Mouse (Mus musculus) liver, adult 2 months (tissue): ENCODE data around the gene Nupl2. TPM values are rescaled to one million over a fixed set of nuclear protein-coding genes. Genes with fewer than 3 reads are reported as not detected.

Experiments
- DNase-seq: peaks from one replicate; pipeline ENCODE4 v3.0.0-alpha.2; 2011; ENCODE audit warnings: low read depth, low spot score; ENCODE audit errors: extremely low read depth
- H3K27ac ChIP-seq: fragments of 200-500 bp; replicated peaks from 2 replicates; pipeline ENCODE4 v1.5.1; 2012; ENCODE audit warnings: low read depth, mild to moderate bottlenecking, control low read depth, inconsistent platforms, low read length; ENCODE audit not compliant: insufficient read depth
- H3K27me3 ChIP-seq: fragments of 200-500 bp; 2 replicates; pipeline ENCODE4 v1.6.1; 2012; ENCODE audit warnings: mild to moderate bottlenecking, moderate library complexity, low read length, inconsistent platforms; ENCODE audit not compliant: control insufficient read depth, insufficient read depth
- H3K36me3 ChIP-seq: fragments of 200-500 bp; 2 replicates; pipeline ENCODE4 v1.6.1; 2012; ENCODE audit warnings: low read length, inconsistent platforms; ENCODE audit not compliant: control insufficient read depth, insufficient read depth
- H3K4me1 ChIP-seq: fragments of 200-500 bp; 2 replicates; pipeline ENCODE4 v1.6.1; 2011; ENCODE audit warnings: low read length; ENCODE audit not compliant: control insufficient read depth, insufficient read depth
- H3K4me3 ChIP-seq: fragments of 200-500 bp; 2 replicates; pipeline ENCODE4 v1.5.1; 2011; ENCODE audit warnings: low read depth, mild to moderate bottlenecking, control low read depth, low read length, moderate library complexity; ENCODE audit not compliant: insufficient read depth
- H3K79me2 ChIP-seq: fragments of 200-500 bp; 2 replicates; pipeline ENCODE4 v1.6.1; 2012; ENCODE audit warnings: inconsistent platforms, mild to moderate bottlenecking, low read length, moderate library complexity; ENCODE audit not compliant: control insufficient read depth, insufficient read depth
- H3K9ac ChIP-seq: fragments of 200-500 bp; 2 replicates; pipeline ENCODE4 v1.6.1; 2012; ENCODE audit warnings: low read depth, mild to moderate bottlenecking, control low read depth, inconsistent platforms, low read length
- CTCF ChIP-seq: fragments of 200-500 bp; IDR thresholded peaks from 2 replicates; pipeline ENCODE4 v1.5.1; 2011; ENCODE audit warnings: low read depth, low read length, control low read depth
- POLR2A ChIP-seq: fragments of 200-500 bp; IDR thresholded peaks from 2 replicates; pipeline ENCODE4 v1.6.1; 2011; ENCODE audit warnings: low read length, control low read depth; ENCODE audit not compliant: insufficient read depth; ENCODE audit errors: extremely low read depth
- WGBS: fragments of 180-500 bp; shearing (Covaris S2); methylation state at CpG from one replicate; pipeline ENCODE4 v1.1.7; 2018; 5-methylcytosine and 5-hydroxymethylcytosine counted together
- polyA plus RNA-seq: library from polyadenylated mRNA; depleted of rRNA; stranded (reverse); fragments of >200 nt; gene quantifications from 2 replicates; pipeline ENCODE4 v1.2.3, GENCODE M21; 2012
- total RNA-seq: library from RNA; depleted of rRNA; stranded (reverse); fragments of >200 nt; gene quantifications from 2 replicates; pipeline ENCODE4 v1.2.3, GENCODE M21; 2014

Nupl2 gene
- total and polyA plus RNA-seq, 2 experiments = 3.0 to 3.1 TPM

- Histone ChIP-seq H3K27me3 (no peaks in the 10 kb centered on the region), H3K36me3 (no peaks in the 10 kb centered on the region), H3K4me1 (no peaks in the 10 kb centered on the region), H3K4me3 (no peak overlapping the region), H3K27ac (no peak overlapping the region), H3K9ac (no peak overlapping the region), H3K79me2 (no peaks in the 10 kb centered on the region)
- no peak for DNase-seq
- TF ChIP-seq POLR2A (no peak), CTCF (no peak)
- 77% methylated on average over 2 of the region's 2 CpGs for WGBS
Observed at GRCm38 (mm10) chr5:24191821-24192220, 27.1 kb downstream of the Nupl2 start.

- Histone ChIP-seq H3K36me3 (no peaks in the 10 kb centered on the region), H3K4me3 (no peak overlapping the region), H3K27ac (no peak overlapping the region), H3K79me2 (no peaks in the 10 kb centered on the region), H3K9ac (no peak overlapping the region), H3K4me1 (no peaks in the 10 kb centered on the region), H3K27me3 (no peaks in the 10 kb centered on the region)
- TF ChIP-seq CTCF (no peak), POLR2A (no peak)
- no peak for DNase-seq
- WGBS = 80% methylated on average over 4 of the region's 4 CpGs
Observed at GRCm38 (mm10) chr5:24201006-24201405, 36.2 kb downstream of the Nupl2 start.

GRCm38 (mm10) chr5:24202492-24202891 lies 37.7 kb downstream of the Nupl2 start:
- H3K36me3 ChIP-seq = no peaks in the 10 kb centered on the region
- H3K4me3 ChIP-seq = no peak overlapping the region
- TF ChIP-seq POLR2A (no peak), CTCF (no peak)
- no peak overlapping the region for H3K27ac ChIP-seq
- H3K4me1 ChIP-seq = no peaks in the 10 kb centered on the region
- no peak overlapping the region for H3K9ac ChIP-seq
- H3K27me3 ChIP-seq = no peaks in the 10 kb centered on the region
- no peak for DNase-seq
- WGBS = 88% methylated on average over 5 of the region's 5 CpGs
- no peaks in the 10 kb centered on the region for H3K79me2 ChIP-seq

GRCm38 (mm10) chr5:24203266-24203665 lies 38.5 kb downstream of the Nupl2 start:
- TF ChIP-seq POLR2A = no peak
- TF ChIP-seq CTCF = no peak

GRCm38 (mm10) chr5:24207965-24208364 lies 43.2 kb downstream of the Nupl2 start:
- 63% methylated on average over 10 of the region's 10 CpGs for WGBS
- Histone ChIP-seq H3K36me3 (no peaks in the 10 kb centered on the region), H3K9ac (no peak overlapping the region), H3K27ac (no peak overlapping the region), H3K4me3 (no peak overlapping the region), H3K79me2 (no peaks in the 10 kb centered on the region), H3K27me3 (peaks cover 6% of the 10 kb centered on the region; the same call in 1 of the 2 replicates), H3K4me1 (no peaks in the 10 kb centered on the region)
- no peak for DNase-seq
- TF ChIP-seq CTCF = no peak
- TF ChIP-seq POLR2A = no peak

More at GRCm38 (mm10) chr5:24203266-24203665, 38.5 kb downstream of the Nupl2 start:
- Histone ChIP-seq H3K27ac (no peak overlapping the region), H3K4me3 (no peak overlapping the region), H3K9ac (no peak overlapping the region), H3K27me3 (no peaks in the 10 kb centered on the region), H3K4me1 (no peaks in the 10 kb centered on the region), H3K79me2 (no peaks in the 10 kb centered on the region), H3K36me3 (no peaks in the 10 kb centered on the region)
- WGBS = 83% methylated on average over 5 of the region's 5 CpGs
- no peak for DNase-seq

- Histone ChIP-seq H3K9ac (no peak overlapping the region), H3K27me3 (peaks cover 8% of the 10 kb centered on the region; the same call in 1 of the 2 replicates), H3K4me3 (no peak overlapping the region), H3K79me2 (no peaks in the 10 kb centered on the region), H3K27ac (no peak overlapping the region), H3K4me1 (no peaks in the 10 kb centered on the region), H3K36me3 (no peaks in the 10 kb centered on the region)
- WGBS = 84% methylated on average over 5 of the region's 5 CpGs
- DNase-seq = no peak
- TF ChIP-seq POLR2A = no peak
- no peak for TF ChIP-seq CTCF
Observed at GRCm38 (mm10) chr5:24208505-24208904, 43.7 kb downstream of the Nupl2 start.
